Mouse (Mus musculus) neural tube, embryonic 12.5 days (tissue): ENCODE data around the gene St7l. TPM values are rescaled to one million over a fixed set of nuclear protein-coding genes. Genes with fewer than 3 reads are reported as not detected.

Source experiments
- ATAC-seq: fragments of 200-750 bp; cut with Nextera tagmentation; 2 replicates; pipeline ENCODE4 v1.8.0; 2017; ENCODE audit warnings: low read depth, mild to moderate bottlenecking, moderate TSS enrichment, moderate library complexity; ENCODE audit not compliant: low FRiP score
- H3K27ac ChIP-seq: fragments of 300-500 bp; sonication (generic); 2 replicates; pipeline ENCODE4 v1.5.1; 2016
- H3K27me3 ChIP-seq: fragments of 300-500 bp; sonication (generic); replicated peaks from 2 replicates; pipeline ENCODE4 v1.6.1; 2016; ENCODE audit warnings: mild to moderate bottlenecking
- H3K36me3 ChIP-seq: fragments of 300-500 bp; sonication (generic); 2 replicates; pipeline ENCODE4 v1.6.1; 2016; ENCODE audit warnings: mild to moderate bottlenecking
- H3K4me1 ChIP-seq: fragments of 300-500 bp; sonication (generic); 2 replicates; pipeline ENCODE4 v1.6.1; 2016
- H3K4me2 ChIP-seq: fragments of 300-500 bp; sonication (generic); replicated peaks from 2 replicates; pipeline ENCODE4 v1.6.1; 2016; ENCODE audit warnings: mild to moderate bottlenecking
- H3K4me3 ChIP-seq: fragments of 300-500 bp; sonication (generic); 2 replicates; pipeline ENCODE4 v1.5.1; 2016
- H3K9ac ChIP-seq: fragments of 300-500 bp; sonication (generic); 2 replicates; pipeline ENCODE4 v1.6.1; 2016; ENCODE audit warnings: mild to moderate bottlenecking
- H3K9me3 ChIP-seq: fragments of 300-500 bp; sonication (generic); 2 replicates; pipeline ENCODE4 v1.6.1; 2016; ENCODE audit warnings: mild to moderate bottlenecking
- WGBS: fragments of 180-500 bp; shearing (Covaris S2); methylation state at CpG from one replicate; pipeline ENCODE4 v1.1.7; 2016; 5-methylcytosine and 5-hydroxymethylcytosine counted together
- polyA plus RNA-seq: library from polyadenylated mRNA; unstranded; fragments of >200 nt; fragmentation: Nextera tagmentation; extraction: Ambion mirVana; gene quantifications from 2 replicates; pipeline ENCODE4 v1.2.1, GENCODE M21; 2016

St7l gene
- polyA plus RNA-seq, 1 experiment from 2014 or later = 43.2 TPM

DNA sequence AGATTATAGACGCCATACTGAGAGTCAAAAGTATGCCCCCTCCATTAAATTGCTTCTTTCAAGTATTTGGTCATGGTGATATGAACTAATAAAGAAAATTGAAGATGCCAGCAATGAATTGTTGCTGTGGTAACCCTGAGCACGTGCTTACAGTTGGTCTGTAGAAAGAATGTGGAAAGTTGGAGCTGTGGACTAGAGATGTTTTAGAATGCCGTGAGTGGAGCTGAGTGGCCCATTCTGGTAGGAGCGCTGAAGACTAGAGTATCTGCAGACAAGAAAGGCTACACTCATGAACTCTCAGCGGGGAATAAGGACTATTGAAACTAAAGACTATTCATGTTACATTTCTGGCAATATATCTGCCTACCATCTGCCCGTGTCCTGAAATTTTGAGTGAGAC is 45.4 kb downstream of the St7l start:
- peaks cover 28% of the 10 kb centered on the region for H3K36me3 ChIP-seq
- ATAC-seq = no peak
- H3K4me2 ChIP-seq = no peak overlapping the region
- H3K9me3 ChIP-seq = no peaks in the 10 kb centered on the region
- H3K4me1 ChIP-seq = no peaks in the 10 kb centered on the region
- H3K9ac ChIP-seq = no peak overlapping the region
- no peak overlapping the region for H3K27ac ChIP-seq
- H3K27me3 ChIP-seq = no peaks in the 10 kb centered on the region
- H3K4me3 ChIP-seq = no peak overlapping the region
- 82% methylated on average over 6 of the region's 6 CpGs for WGBS

DNA sequence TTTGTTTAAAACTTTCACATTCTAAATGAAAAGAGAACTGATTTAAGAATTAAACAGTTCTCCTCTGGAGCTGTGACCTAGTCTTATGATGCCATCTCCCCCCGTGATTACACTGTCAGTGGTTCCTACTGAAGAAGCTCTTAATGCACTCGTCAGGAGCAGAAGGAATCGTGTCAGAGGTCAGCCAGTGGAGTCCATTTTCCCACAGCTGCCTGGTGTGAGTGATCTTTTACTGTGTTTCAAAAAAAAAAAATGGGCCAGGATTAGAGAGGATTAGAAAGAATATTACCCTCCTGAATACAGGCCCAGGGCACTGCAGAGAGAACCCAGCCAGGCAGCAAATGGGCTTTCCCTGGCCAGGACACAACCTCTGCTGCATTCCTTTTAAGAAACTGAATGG is 51.2 kb downstream of the St7l start:
- no peaks in the 10 kb centered on the region for H3K4me1 ChIP-seq
- ATAC-seq = no peak
- H3K9ac ChIP-seq = no peak overlapping the region
- H3K9me3 ChIP-seq = no peaks in the 10 kb centered on the region
- WGBS = 55% methylated on average over 3 of the region's 3 CpGs
- H3K27me3 ChIP-seq = no peaks in the 10 kb centered on the region
- H3K4me2 ChIP-seq = no peak overlapping the region
- H3K27ac ChIP-seq = no peak overlapping the region
- no peak overlapping the region for H3K4me3 ChIP-seq
- peaks cover 13% of the 10 kb centered on the region for H3K36me3 ChIP-seq

DNA sequence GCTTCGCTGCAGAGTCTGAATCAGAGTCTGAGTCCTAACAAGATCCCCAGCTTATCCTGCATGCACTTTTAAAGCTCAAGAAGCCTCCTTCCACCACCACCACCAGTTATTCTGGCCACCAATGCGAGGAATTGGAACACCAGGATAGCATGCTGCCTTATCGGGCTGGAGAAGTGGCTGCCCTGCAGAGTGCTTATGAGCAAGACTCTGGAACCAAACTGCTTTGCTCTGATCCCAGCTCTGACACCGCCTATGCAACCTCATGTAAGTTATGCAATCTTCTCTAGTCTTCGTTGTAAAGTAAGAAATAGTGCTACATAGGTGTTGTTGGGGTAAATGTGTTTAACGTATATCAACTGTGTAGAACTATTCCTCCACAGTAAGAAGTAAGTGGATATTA is 65.6 kb downstream of the St7l start:
- ATAC-seq = no peak
- H3K36me3 ChIP-seq = peaks cover 20% of the 10 kb centered on the region; the same call in 1 of the 2 replicates
- no peaks in the 10 kb centered on the region for H3K27me3 ChIP-seq
- H3K9ac ChIP-seq = no peak overlapping the region
- no peak overlapping the region for H3K4me2 ChIP-seq
- H3K4me3 ChIP-seq = no peak overlapping the region
- no peaks in the 10 kb centered on the region for H3K9me3 ChIP-seq
- no peak overlapping the region for H3K27ac ChIP-seq
- no peaks in the 10 kb centered on the region for H3K4me1 ChIP-seq
- whole genome bisulfite sequencing = 97% methylated on average over 6 of the region's 6 CpGs

DNA sequence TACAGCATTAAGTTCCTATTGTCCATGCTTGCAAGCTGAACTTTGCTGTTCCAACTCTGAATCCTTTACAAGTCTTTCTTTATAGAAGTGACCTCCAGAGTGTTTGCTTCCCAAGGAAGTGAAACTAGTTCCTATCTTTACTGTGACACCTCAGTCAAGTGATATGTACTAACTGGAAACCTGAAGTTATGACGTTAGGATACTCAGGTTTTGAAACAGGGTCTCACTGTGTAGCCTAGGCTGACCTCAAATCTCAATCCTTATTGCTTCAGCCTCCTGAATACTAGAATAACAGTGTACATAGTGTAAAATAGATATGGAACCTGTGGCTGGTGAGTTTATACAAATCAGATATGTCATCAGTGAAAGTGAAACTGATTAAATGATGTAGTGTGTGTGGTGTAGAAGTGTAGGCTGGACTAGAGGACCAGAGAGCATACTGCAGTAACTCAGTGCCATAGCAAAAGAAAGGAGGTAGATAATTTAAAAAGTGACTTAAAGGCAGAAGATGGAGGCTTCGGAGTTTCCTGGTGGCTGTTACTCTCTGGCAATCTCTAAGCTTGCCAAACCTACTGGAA is 74.0 kb downstream of the St7l start:
- no peak overlapping the region for H3K27ac ChIP-seq
- no peaks in the 10 kb centered on the region for H3K9me3 ChIP-seq
- no peaks in the 10 kb centered on the region for H3K27me3 ChIP-seq
- no peak overlapping the region for H3K9ac ChIP-seq
- H3K4me2 ChIP-seq = no peak overlapping the region
- H3K36me3 ChIP-seq = 0 out of 2 replicates have a peak, but pooled peaks cover 10% of the 10 kb centered on the region
- peaks cover 3% of the 10 kb centered on the region for H3K4me1 ChIP-seq
- 90% methylated on average over 2 of the region's 2 CpGs for WGBS
- no peak overlapping the region for H3K4me3 ChIP-seq
- ATAC-seq = no peak

DNA sequence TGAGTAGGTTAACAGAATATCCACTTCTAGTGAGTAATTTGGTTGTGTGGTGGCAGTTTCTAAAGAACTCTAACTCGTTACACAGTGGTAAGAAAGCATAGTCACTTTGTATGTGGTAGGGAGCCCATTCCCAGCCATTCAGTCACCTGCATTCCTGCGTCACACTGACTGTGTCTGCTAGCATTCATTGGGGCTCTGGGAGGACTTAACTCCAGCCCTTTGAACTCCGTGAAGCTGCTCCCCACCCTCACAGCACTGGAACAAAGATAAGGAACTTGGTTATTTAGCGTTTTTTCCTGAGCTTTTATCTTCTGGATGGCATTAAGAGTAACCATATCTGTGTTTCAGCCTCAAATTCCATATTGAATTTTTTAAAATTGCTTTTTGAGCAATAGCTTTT is 74.5 kb downstream of the St7l start:
- Histone ChIP-seq H3K4me3 (no peak overlapping the region), H3K4me1 (peaks cover 8% of the 10 kb centered on the region), H3K9ac (no peak overlapping the region), H3K27me3 (no peaks in the 10 kb centered on the region), H3K27ac (no peak overlapping the region), H3K4me2 (no peak overlapping the region), H3K9me3 (no peaks in the 10 kb centered on the region), H3K36me3 (0 out of 2 replicates have a peak, but pooled peaks cover 10% of the 10 kb centered on the region)
- WGBS = 52% methylated on average over 4 of the region's 4 CpGs
- no peak for ATAC-seq

DNA sequence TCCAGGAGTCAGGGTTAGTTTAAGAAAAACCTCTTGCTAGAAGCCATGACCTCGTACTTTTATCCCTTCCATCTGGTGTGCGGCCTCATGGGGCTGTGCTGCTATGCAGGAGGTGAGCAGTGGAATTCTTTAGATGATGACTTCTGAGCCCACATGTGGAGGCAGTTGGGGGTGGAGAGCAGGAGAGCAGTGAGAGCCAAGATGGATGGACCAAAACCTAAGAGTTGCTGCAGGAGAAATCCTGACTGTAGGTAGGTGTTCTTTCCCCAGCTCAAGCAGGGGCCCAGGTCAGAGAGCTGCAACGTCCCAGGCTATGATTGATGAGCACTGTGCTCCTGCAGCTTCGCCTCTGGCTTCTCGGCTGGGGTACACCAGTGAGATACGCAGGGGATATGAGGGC is 76.9 kb downstream of the St7l start:
- H3K9me3 ChIP-seq = no peaks in the 10 kb centered on the region
- 51% methylated on average over 6 of the region's 6 CpGs for WGBS
- H3K4me2 ChIP-seq = no peak overlapping the region
- no peak for ATAC-seq
- no peak overlapping the region for H3K9ac ChIP-seq
- H3K27me3 ChIP-seq = no peaks in the 10 kb centered on the region
- peaks cover 10% of the 10 kb centered on the region for H3K4me1 ChIP-seq
- peaks cover 4% of the 10 kb centered on the region; the same call in 1 of the 2 replicates for H3K36me3 ChIP-seq
- no peak overlapping the region for H3K27ac ChIP-seq
- H3K4me3 ChIP-seq = no peak overlapping the region

DNA sequence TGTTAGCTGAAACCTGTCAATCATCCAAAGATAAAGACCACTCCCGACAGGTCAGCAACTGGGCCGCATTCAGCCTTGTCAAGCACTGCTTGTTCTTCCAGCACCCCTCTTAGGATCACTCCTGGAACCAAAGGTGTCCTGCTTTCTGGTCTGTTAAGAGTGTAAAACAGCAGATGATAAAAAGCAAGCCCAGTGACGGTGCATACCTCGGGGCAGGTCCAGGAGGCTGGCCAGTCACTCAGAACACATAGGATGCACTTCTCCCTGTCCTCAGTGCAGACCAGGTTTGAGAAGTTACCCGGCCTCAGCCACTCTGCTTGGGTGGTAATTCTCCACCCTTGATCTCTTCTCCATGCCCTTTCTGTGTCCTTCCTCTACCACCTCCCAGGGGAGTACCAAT is 78.9 kb downstream of the St7l start:
- Histone ChIP-seq H3K27me3 (no peaks in the 10 kb centered on the region), H3K4me3 (no peak overlapping the region), H3K9me3 (no peaks in the 10 kb centered on the region), H3K4me1 (peaks cover 10% of the 10 kb centered on the region), H3K27ac (no peak overlapping the region), H3K9ac (no peak overlapping the region), H3K4me2 (no peak overlapping the region), H3K36me3 (peaks cover 10% of the 10 kb centered on the region)
- 76% methylated on average over 5 of the region's 5 CpGs for WGBS
- ATAC-seq = no peak

DNA sequence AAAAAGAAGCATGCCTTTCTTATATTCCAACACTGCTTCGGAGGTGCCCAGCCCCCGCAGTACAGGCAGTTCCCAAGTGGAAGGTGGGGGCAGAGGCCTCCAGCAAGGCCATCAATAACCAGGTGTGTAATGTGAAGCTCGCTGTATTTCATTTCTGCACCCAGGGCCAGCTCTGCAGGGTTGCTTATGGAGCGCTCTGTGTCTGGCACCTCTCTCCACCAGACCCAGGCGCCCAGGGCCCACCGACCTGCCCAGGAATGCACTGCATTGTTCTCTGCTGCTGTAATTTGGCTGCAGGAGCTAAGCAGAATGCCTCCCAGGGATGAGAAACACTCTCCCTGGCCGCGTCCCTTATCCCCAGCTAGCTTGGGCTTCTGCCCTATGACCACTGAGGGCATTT is 79.5 kb downstream of the St7l start:
- 33% methylated on average over 8 of the region's 8 CpGs for WGBS
- H3K4me1 ChIP-seq = peaks cover 10% of the 10 kb centered on the region
- no peak overlapping the region for H3K9ac ChIP-seq
- no peaks in the 10 kb centered on the region for H3K27me3 ChIP-seq
- no peak overlapping the region for H3K4me3 ChIP-seq
- ATAC-seq = no peak
- H3K36me3 ChIP-seq = peaks cover 10% of the 10 kb centered on the region
- no peak overlapping the region for H3K4me2 ChIP-seq
- H3K27ac ChIP-seq = no peak overlapping the region
- H3K9me3 ChIP-seq = no peaks in the 10 kb centered on the region

DNA sequence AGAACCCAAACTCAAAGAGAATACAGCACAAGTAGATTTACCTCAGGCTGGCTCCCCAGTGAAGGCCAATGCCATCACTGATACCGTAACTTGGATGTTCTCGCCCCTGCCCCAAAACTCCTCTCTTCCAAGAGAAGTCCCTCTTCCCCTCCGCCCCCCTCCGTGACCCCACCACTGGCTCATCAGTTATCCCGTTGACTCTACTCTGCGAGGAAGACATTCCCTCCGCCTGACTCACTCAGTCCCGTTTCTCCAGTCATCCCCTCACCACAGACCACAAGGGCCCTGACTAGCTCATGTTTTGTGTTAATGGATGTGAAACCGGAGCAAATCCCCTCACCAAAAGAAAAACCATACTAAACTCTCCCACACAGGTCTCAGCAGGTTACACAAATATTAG is 81.1 kb downstream of the St7l start:
- H3K9me3 ChIP-seq = no peaks in the 10 kb centered on the region
- no peak overlapping the region for H3K27ac ChIP-seq
- ATAC-seq = no peak
- H3K9ac ChIP-seq = no peak overlapping the region
- no peaks in the 10 kb centered on the region for H3K27me3 ChIP-seq
- no peak overlapping the region for H3K4me3 ChIP-seq
- no peak overlapping the region for H3K4me2 ChIP-seq
- peaks cover 10% of the 10 kb centered on the region for H3K4me1 ChIP-seq
- whole genome bisulfite sequencing = 88% methylated on average over 9 of the region's 9 CpGs
- H3K36me3 ChIP-seq = peaks cover 6% of the 10 kb centered on the region

DNA sequence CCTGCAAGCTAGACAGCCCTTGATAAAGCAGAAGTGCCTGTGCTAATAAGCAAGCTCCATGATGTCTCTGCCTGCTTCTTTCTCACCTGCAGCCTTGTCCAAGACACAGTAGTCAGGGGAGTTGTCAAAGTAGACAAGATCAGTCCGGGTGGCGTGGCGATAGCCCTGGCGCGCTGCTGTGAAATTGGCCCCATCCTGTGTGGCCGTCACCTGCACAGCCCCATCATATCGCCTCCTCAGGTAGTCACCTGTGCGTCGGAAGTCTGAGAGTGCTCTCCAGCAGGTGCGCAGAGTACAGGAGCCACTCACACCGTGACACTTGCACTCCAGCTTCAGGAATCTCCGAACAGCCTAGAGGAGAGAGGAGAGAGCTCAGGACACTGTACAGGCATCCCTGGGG is 87.1 kb downstream of the St7l start:
- Histone ChIP-seq H3K4me3 (no peak overlapping the region), H3K27ac (no peak overlapping the region), H3K9ac (no peak overlapping the region), H3K27me3 (no peaks in the 10 kb centered on the region), H3K4me2 (no peak overlapping the region), H3K36me3 (peaks cover 29% of the 10 kb centered on the region), H3K4me1 (no peaks in the 10 kb centered on the region), H3K9me3 (no peaks in the 10 kb centered on the region)
- 95% methylated on average over 12 of the region's 12 CpGs for WGBS
- ATAC-seq = no peak

DNA sequence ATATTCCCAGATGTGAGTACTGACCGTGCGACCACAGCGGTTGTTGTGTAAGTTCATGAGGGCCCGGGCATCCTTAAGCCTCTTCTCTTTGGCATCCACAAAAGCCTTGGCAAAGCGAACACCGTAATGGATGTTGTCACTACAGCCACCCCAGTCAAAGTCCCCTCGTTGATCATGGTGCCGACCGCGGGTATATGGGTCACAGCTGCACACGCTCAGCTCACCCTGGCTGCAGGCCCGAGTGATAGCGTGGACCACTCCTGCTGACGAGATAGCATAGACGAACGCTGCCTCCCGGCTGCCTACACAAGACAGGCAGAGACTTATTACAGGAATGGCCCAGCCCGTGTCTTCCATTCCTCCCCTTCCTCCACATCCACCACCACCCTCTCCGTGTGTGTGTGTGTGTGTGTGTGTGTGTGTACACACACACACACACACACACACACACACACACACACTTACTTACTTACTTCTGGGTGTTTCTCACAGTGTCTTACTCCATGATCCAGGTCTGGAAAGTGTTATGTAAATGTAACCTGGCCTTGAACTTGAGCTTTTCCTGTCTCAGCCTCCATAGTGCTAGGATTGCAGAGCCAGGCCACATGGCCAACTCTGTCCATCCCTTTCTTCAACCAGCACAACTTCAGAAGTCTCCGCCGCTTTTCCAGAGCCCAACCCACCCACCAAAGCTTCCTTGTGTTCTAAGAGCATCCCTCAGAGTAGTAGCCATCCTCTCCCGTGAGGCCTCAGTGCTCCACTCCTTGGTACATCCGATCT is 89.3 kb downstream of the St7l start:
- H3K9me3 ChIP-seq = no peaks in the 10 kb centered on the region
- WGBS = 94% methylated on average over 23 of the region's 23 CpGs
- ATAC-seq = no peak

DNA sequence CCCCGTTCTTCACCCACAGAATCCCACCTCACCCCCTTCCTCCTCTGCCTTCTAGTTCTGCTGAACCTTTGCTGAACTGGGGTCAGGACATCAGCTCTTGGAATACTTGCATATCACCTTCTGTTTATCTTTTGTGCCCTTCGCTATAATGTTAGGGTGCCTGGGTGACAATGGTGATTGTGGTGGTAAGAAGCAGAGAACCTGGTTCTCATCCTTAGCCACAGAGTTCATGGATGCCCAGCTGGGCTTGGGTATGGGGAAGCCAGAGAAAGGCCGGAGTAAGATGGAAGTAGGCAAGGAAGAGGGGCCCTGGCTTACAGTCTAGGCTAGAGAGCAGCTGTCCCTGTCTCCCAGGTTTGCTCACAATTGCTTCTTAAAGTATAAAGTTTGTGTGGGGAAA is 90.3 kb downstream of the St7l start:
- Histone ChIP-seq H3K9ac (no peak overlapping the region), H3K4me2 (no peak overlapping the region), H3K4me1 (no peaks in the 10 kb centered on the region), H3K27ac (no peak overlapping the region), H3K9me3 (no peaks in the 10 kb centered on the region), H3K27me3 (peaks cover 8% of the 10 kb centered on the region), H3K36me3 (peaks cover 28% of the 10 kb centered on the region; the same call in 1 of the 2 replicates), H3K4me3 (no peak overlapping the region)
- ATAC-seq = no peak
- WGBS = 95% methylated on average over 3 of the region's 3 CpGs

More for the DNA sequence above, 89.3 kb downstream of the St7l start:
- Histone ChIP-seq H3K4me2 (no peak overlapping the region), H3K27me3 (no peaks in the 10 kb centered on the region), H3K9ac (no peak overlapping the region), H3K4me1 (no peaks in the 10 kb centered on the region), H3K36me3 (peaks cover 28% of the 10 kb centered on the region; the same call in 1 of the 2 replicates), H3K4me3 (no peak overlapping the region), H3K27ac (no peak overlapping the region)

DNA sequence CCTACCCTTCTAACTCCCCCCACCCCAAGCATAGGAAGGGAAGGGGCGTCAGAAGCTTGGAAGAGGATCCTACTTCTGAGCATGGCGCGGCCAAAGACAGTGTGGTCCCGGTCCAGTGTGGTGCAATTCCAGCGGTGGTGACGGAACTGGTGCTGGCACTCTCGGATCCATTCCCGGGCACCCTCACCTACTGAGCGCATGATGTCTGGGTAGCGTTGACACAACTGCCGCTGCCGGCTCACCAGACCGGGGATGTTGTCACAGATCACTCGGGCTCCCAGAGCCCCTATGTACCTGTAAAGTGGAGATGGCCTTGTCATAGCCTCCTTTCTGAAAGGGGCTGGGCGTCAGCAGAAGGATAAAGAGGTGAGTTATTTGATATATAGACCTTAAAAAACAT is 90.7 kb downstream of the St7l start:
- Histone ChIP-seq H3K4me3 (no peak overlapping the region), H3K36me3 (peaks cover 28% of the 10 kb centered on the region; the same call in 1 of the 2 replicates), H3K4me2 (no peak overlapping the region), H3K27ac (no peak overlapping the region), H3K9ac (no peak overlapping the region), H3K9me3 (no peaks in the 10 kb centered on the region), H3K27me3 (peaks cover 12% of the 10 kb centered on the region), H3K4me1 (no peaks in the 10 kb centered on the region)
- ATAC-seq = no peak
- WGBS = 96% methylated on average over 15 of the region's 15 CpGs
